Mouse (Mus musculus) 416B (cell line): ENCODE results near the gene Adamts15.

Experiments used
- DNase-seq: peaks from one replicate; pipeline ENCODE4 v3.0.0; 2011; ENCODE audit warnings: low read depth

Gene Adamts15

DNA sequence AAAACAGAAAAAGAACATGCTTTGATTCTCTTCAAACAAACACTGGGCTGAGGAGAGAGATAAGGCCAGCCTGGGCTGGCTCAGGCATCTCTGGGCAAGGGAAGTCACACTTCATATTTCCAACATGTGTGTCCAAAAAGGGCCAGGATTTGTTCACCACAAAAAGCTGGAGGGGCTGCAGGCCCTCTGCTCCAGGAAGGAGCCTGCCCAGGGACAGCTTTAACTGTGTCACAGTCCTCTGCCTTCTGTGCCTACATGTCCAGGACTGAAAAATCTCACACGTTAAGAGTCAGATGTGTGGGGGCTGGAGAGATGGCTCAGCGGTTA, 42.3 kb downstream of the Adamts15 start:
- no peak for DNase-seq

DNA sequence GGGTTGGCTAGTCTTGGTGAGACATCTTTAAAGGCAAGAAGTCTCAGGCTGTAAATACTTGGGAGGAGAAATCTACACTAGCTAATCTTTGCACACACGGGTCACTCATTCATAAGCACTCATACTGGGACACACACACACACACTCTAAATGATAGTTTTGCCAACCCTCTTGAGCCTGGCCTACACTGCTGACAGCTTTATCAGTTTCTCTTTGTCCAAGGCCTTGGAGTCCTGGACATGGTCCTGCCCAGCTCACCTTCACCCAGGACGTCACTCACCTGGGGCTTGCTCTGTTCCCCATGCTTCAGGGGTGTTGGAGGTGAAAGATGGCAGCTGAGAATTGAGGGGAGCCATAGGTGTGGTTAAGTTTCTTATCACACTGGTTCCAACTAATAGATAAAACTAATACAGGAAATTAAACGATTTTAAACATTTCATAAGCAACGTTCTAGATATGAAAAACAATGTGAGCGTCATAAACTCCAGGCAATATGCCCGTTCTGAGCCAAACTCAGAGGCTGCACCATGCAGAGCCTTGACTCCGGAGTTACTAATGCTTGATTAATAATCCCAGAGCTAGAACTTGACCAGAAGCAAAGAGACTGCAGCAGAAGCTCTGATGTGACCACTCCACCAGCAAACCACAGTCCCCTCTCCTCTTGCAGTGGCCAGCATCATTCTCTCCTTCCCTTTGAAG, 42.9 kb downstream of the Adamts15 start:
- DNase-seq = no peak

DNA sequence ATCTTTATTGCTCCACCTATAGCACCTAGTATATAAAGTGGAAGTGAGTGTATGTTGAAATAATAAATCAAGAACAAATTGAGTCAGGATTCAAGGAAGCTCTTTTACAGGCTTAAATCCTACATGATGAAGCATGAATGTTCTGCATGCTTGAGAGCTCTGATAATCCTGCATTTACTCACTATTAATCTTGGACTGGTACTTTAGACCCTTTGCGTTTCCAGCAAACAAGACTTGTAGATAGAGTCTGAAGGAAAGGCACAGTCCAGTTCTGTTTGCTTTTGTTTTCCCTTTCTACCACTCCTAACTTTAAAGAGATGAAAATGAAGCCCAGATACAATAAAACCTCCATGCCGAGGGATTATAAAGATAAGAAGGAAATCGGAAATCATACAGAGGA, 45.7 kb downstream of the Adamts15 start:
- DNase-seq = no peak

- no peak for DNase-seq
These were observed 66.4 kb downstream of the Adamts15 start for GRCm38 (mm10) chr9:30855837-30856236.

GRCm38 (mm10) chr9:30851841-30852240, 70.4 kb downstream of the Adamts15 start:
- DNase-seq = no peak

DNA sequence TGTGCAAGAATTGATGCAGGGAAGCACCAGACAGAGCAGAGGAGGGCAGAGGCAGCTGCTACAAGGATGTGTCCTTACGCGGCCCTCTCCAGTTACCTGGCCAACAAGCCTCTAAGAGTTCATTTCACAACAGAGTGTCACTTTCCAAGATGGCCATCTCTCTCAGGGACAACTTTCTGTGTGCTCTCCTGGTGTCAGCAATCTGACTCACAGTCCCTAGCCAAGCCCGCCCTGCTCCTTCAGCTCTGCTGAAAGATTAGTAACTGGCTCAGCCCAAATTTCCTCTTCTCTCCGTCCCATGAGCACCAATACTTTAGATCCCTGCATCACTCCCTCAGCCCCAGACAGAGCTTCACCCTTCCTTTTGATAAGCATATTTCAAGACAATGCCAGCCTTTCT, 72.3 kb downstream of the Adamts15 start:
- DNase-seq = no peak

GRCm38 (mm10) chr9:30849444-30849843, 72.8 kb downstream of the Adamts15 start:
- DNase-seq = no peak
